Mouse (Mus musculus) MEL (cell line): ENCODE results near the gene Cog3.

Source experiments
- CHD1 ChIP-seq: IDR thresholded peaks from 2 replicates; pipeline ENCODE4 v1.6.1; 2012; ENCODE audit warnings: low read depth, mild to moderate bottlenecking, inconsistent platforms, low read length, improper control_type of control experiment
- CTCF ChIP-seq, 3 experiments: IDR thresholded peaks in 2 of 3; conservative IDR thresholded peaks in 1 of 3; 2 replicates each; pipeline ENCODE4 v1.5.1; 2011 to 2012; ENCODE audit warnings: low read length in 3 of 3, low read depth in 2 of 3, mild to moderate bottlenecking in 2 of 3, improper control_type of control experiment in 1 of 3, inconsistent platforms in 1 of 3, mixed read lengths in 1 of 3, moderate library complexity in 1 of 3; ENCODE audit not compliant: control insufficient read depth in 1 of 3, insufficient read depth in 1 of 3, poor library complexity in 1 of 3, severe bottlenecking in 1 of 3
- E2F4 ChIP-seq: IDR thresholded peaks from 2 replicates; pipeline ENCODE4 v1.6.1; 2011; ENCODE audit warnings: low read depth, low read length, improper control_type of control experiment, borderline replicate concordance
- MAX ChIP-seq: IDR thresholded peaks from 2 replicates; pipeline ENCODE4 v1.6.1; 2011; ENCODE audit warnings: low read length, improper control_type of control experiment
- NELFE ChIP-seq: IDR thresholded peaks from 2 replicates; pipeline ENCODE4 v1.6.1; 2011; ENCODE audit warnings: low read depth, low read length, improper control_type of control experiment
- POLR2A ChIP-seq, 2 experiments: IDR thresholded peaks; 2 replicates each; pipeline ENCODE4 v1.6.1; 2011 to 2012; ENCODE audit warnings: low read length in 2 of 2, mild to moderate bottlenecking in 2 of 2, control low read depth in 1 of 2, improper control_type of control experiment in 1 of 2, low read depth in 1 of 2, moderate library complexity in 1 of 2; ENCODE audit not compliant: control insufficient read depth in 1 of 2, insufficient read depth in 1 of 2, poor library complexity in 1 of 2
- RCOR1 ChIP-seq: IDR thresholded peaks from 2 replicates; pipeline ENCODE4 v1.6.1; 2012; ENCODE audit warnings: low read depth, mild to moderate bottlenecking, inconsistent platforms, low read length, improper control_type of control experiment
- TCF12 ChIP-seq: IDR thresholded peaks from 2 replicates; pipeline ENCODE4 v1.6.1; 2014; ENCODE audit warnings: low read depth, mild to moderate bottlenecking, inconsistent platforms, low read length, improper control_type of control experiment, moderate library complexity
- USF1 ChIP-seq: IDR thresholded peaks from 2 replicates; pipeline ENCODE4 v1.6.1; 2014; ENCODE audit warnings: low read depth, mild to moderate bottlenecking, inconsistent platforms, low read length, improper control_type of control experiment, moderate library complexity
- ZKSCAN1 ChIP-seq: IDR thresholded peaks from 2 replicates; pipeline ENCODE4 v1.6.1; 2012; ENCODE audit warnings: low read depth, mild to moderate bottlenecking, inconsistent platforms, low read length, improper control_type of control experiment, moderate library complexity

DNA sequence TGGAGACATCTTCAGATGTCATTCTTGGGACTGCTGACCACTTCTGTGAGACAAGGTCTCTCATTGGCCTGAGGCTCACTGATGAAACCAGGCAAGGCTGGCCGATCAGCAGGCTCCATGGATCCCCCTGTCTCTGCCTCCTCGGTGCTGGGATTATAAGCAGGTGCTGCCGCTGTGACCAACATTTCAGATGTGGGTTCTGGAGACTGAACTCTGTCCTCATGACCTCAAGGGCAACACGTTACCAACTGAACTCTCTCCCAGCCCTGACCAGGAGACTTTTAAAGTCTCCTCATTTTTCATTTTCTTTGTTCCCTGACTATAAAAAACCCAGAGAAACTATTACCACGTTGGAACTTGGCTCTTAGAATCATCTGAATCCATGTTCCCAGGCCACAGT lies 40.4 kb upstream of the Cog3 start:
- no peak for TF ChIP-seq POLR2A (IDR thresholded peaks at IDR 0.05; ENCODE audit: control insufficient read depth in 1 of 2, insufficient read depth in 1 of 2, low read depth in 1 of 2, low read length in 2 of 2, poor library complexity in 1 of 2)
- no peak for TF ChIP-seq CTCF (IDR thresholded peaks at IDR 0.05 in 2 of 3, conservative IDR thresholded peaks at IDR 0.05 in 1 of 3; ENCODE audit: control insufficient read depth in 1 of 3, insufficient read depth in 1 of 3, low read depth in 2 of 3, low read length in 3 of 3, poor library complexity in 1 of 3, severe bottlenecking in 1 of 3)
- no peak for TF ChIP-seq CHD1
- no peak for TF ChIP-seq NELFE
- TF ChIP-seq E2F4 = no peak
- no peak for TF ChIP-seq ZKSCAN1
- TF ChIP-seq TCF12 = no peak
- TF ChIP-seq USF1 = no peak
- no peak for TF ChIP-seq RCOR1
- TF ChIP-seq MAX = no peak
